Mouse (Mus musculus): ENCODE results near the gene Cdc34b. TPM values are rescaled to one million over a fixed set of nuclear protein-coding genes. Genes with fewer than 3 reads are reported as not detected.

The Cdc34b gene
- total and polyA plus RNA-seq, 3 experiments: 0.19 to 0.29 TPM; not detected in 1

DNA sequence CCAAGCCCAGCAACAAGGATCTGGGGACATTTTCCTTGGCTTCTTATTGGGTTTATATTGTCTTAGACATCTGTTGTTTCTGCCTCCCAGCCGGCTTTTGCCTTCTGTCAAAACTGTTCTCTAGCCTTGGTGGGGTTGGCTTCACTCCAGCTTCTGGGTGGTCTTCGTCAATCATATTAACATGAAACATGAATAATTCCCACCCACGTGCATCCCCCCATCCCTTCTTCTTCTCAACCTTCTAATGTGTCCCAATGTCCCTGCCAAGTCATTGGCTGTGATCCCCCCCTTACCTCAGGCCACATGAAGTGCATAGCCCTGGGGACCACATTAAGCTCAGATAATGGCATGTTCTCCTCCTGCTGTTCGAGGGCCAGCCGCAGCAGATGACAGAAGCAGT is 37.1 kb upstream of the Cdc34b start, which contains the start of gene Gm11541:
Gene Gm11541, minus strand, starts transcription at position 28 of the 400 bp plus-strand sequence.
- no peak for DNase-seq (ENCODE audit: low read depth, low spot score)
- Histone ChIP-seq H3K27ac (ENCODE audit: control insufficient read depth, low read depth, low read length) (no peak within 1 kb of the TSS), H3K4me3 (ENCODE audit: control insufficient read depth in 1 of 2, insufficient read depth in 1 of 2, low read depth in 2 of 2, low read length in 2 of 2) (no peak within 1 kb of the TSS), H3K79me2 (ENCODE audit: control insufficient read depth, insufficient read depth, low read length, poor library complexity) (no peaks in the 10 kb centered on the region), H3K27me3 (ENCODE audit: control insufficient read depth in 1 of 2, insufficient read depth in 2 of 2, low read length in 2 of 2) (peaks cover 22 to 25% of the 10 kb centered on the region in 2 experiments), H3K9me3 (replicated peaks; ENCODE audit: insufficient read depth, low read length) (no peaks in the 10 kb centered on the region), H3K9ac (ENCODE audit: control insufficient read depth, low read depth, low read length, poor library complexity, severe bottlenecking) (no peak within 1 kb of the TSS), H3K36me3 (ENCODE audit: control insufficient read depth in 1 of 2, insufficient read depth in 2 of 2, low read length in 2 of 2) (no peaks in the 10 kb centered on the region), H3K4me1 (ENCODE audit: control insufficient read depth in 1 of 2, insufficient read depth in 2 of 2, low read length in 2 of 2) (no peaks in the 10 kb centered on the region)
- TF ChIP-seq ZKSCAN1 (IDR thresholded peaks at IDR 0.05; ENCODE audit: low read depth, low read length) (no peak), ZMIZ1 (IDR thresholded peaks at IDR 0.05; ENCODE audit: low read depth, low read length) (no peak), CHD2 (IDR thresholded peaks at IDR 0.05; ENCODE audit: low read length) (no peak), ZNF384 (IDR thresholded peaks at IDR 0.05; ENCODE audit: low read depth, low read length) (no peak), POLR2AphosphoS5 (IDR thresholded peaks at IDR 0.05; ENCODE audit: borderline replicate concordance, low read depth, low read length) (no peak), GABPA (IDR thresholded peaks at IDR 0.05; ENCODE audit: low read depth, low read length) (no peak), NRF1 (IDR thresholded peaks at IDR 0.05; ENCODE audit: insufficient read depth, low read depth, low read length, poor library complexity, severe bottlenecking) (no peak), USF1 (IDR thresholded peaks at IDR 0.05; ENCODE audit: low read depth, low read length) (no peak), BHLHE40 (IDR thresholded peaks at IDR 0.05; ENCODE audit: borderline replicate concordance, low read depth, low read length) (no peak), POLR2AphosphoS2 (IDR thresholded peaks at IDR 0.05; ENCODE audit: low read length) (no peak), TCF12 (IDR thresholded peaks at IDR 0.05; ENCODE audit: low read depth, low read length) (no peak), ZC3H11A (IDR thresholded peaks at IDR 0.05; ENCODE audit: low read depth, low read length) (no peak), RCOR1 (IDR thresholded peaks at IDR 0.05; ENCODE audit: low read depth, low read length) (no peak), SIN3A (IDR thresholded peaks at IDR 0.05; ENCODE audit: low read length) (no peak)

DNA sequence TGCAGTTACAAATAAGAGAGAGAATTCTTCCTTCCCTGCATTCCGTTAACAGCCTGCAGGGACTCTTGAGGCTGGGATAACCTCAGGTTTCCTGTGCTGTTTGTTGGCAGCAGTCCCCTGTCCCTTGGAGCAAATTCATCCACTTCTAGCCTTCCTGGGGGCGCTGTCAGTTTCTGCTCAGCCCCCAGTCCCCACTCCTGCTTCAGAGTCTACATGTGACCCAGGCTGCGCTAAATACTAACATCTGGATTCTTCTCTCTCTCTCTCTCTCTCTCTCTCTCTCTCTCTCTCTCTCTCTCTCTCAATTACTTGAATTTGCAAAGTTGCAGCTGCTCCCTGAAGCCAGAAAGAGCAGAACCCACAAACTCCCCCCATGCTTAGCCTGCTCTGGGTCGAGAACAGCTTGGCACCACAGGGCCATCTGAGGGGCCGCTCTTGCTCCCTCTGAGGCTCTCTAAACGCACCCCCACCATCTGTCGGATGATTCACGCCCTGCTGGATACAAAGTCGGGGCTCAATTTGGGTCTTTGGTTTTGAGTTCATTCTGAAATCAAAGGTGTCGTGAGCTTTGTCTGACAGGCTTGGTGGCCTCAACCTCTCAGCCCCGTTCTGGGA is 28.2 kb upstream of the Cdc34b start:
- no peak overlapping the region for H3K9ac ChIP-seq (ENCODE audit: control insufficient read depth, low read depth, low read length, poor library complexity, severe bottlenecking)
- no peak overlapping the region for H3K4me3 ChIP-seq (ENCODE audit: control insufficient read depth in 1 of 2, insufficient read depth in 1 of 2, low read depth in 2 of 2, low read length in 2 of 2)
- no peaks in the 10 kb centered on the region for H3K36me3 ChIP-seq (ENCODE audit: control insufficient read depth in 1 of 2, insufficient read depth in 2 of 2, low read length in 2 of 2)
- no peak for TF ChIP-seq MYC (IDR thresholded peaks at IDR 0.05; ENCODE audit: low read depth, low read length)
- no peak for TF ChIP-seq MXI1 (IDR thresholded peaks at IDR 0.05; ENCODE audit: low read depth, low read length)
- TF ChIP-seq ZC3H11A (IDR thresholded peaks at IDR 0.05; ENCODE audit: low read depth, low read length): no peak
- TF ChIP-seq E2F4 (IDR thresholded peaks at IDR 0.05; ENCODE audit: borderline replicate concordance, low read depth, low read length): no peak
- no peak for TF ChIP-seq JUND (IDR thresholded peaks at IDR 0.05; ENCODE audit: low read depth, low read length)
- TF ChIP-seq KAT2A (conservative IDR thresholded peaks at IDR 0.05; ENCODE audit: low read depth, low read length): no peak
- no peak for TF ChIP-seq MAFK (IDR thresholded peaks at IDR 0.05; ENCODE audit: borderline replicate concordance, low read depth, low read length)
- no peak for TF ChIP-seq CTCF (IDR thresholded peaks at IDR 0.05 in 2 of 3, conservative IDR thresholded peaks at IDR 0.05 in 1 of 3; ENCODE audit: control insufficient read depth in 1 of 3, insufficient read depth in 1 of 3, low read depth in 2 of 3, low read length in 3 of 3, poor library complexity in 1 of 3, severe bottlenecking in 1 of 3)
- TF ChIP-seq ZNF384 (IDR thresholded peaks at IDR 0.05; ENCODE audit: low read depth, low read length): no peak
- no peak for TF ChIP-seq TBP (IDR thresholded peaks at IDR 0.05; ENCODE audit: low read depth, low read length)
- TF ChIP-seq RAD21 (IDR thresholded peaks at IDR 0.05; ENCODE audit: low read depth, low read length): no peak
- no peaks in the 10 kb centered on the region for H3K4me1 ChIP-seq (ENCODE audit: control insufficient read depth in 1 of 2, insufficient read depth in 2 of 2, low read length in 2 of 2)
- H3K27me3 ChIP-seq (ENCODE audit: control insufficient read depth in 1 of 2, insufficient read depth in 2 of 2, low read length in 2 of 2): peaks cover 15 to 28% of the 10 kb centered on the region in 2 experiments
- no peak overlapping the region for H3K27ac ChIP-seq (ENCODE audit: control insufficient read depth, low read depth, low read length)
- no peak for DNase-seq (ENCODE audit: low read depth, low spot score)
- H3K79me2 ChIP-seq (ENCODE audit: control insufficient read depth, insufficient read depth, low read length, poor library complexity): no peaks in the 10 kb centered on the region
- H3K9me3 ChIP-seq (replicated peaks; ENCODE audit: insufficient read depth, low read length): no peaks in the 10 kb centered on the region

Data from MEL (cell line).